Mouse (Mus musculus) leukemia stem cell, adult 10-12 weeks (primary cell): Measurements from ENCODE around the gene Kcnip1. TPM values are rescaled to one million over a fixed set of nuclear protein-coding genes. Genes with fewer than 3 reads are reported as not detected.

Experiments
- polyA plus RNA-seq: library from polyadenylated mRNA; stranded (reverse); fragments of >175 nt; gene quantifications from 2 replicates; pipeline ENCODE4 v1.2.3, GENCODE M21; 2012; ENCODE audit warnings: low replicate concordance

The Kcnip1 gene
- polyA plus RNA-seq = not detected in 2 replicates

DNA sequence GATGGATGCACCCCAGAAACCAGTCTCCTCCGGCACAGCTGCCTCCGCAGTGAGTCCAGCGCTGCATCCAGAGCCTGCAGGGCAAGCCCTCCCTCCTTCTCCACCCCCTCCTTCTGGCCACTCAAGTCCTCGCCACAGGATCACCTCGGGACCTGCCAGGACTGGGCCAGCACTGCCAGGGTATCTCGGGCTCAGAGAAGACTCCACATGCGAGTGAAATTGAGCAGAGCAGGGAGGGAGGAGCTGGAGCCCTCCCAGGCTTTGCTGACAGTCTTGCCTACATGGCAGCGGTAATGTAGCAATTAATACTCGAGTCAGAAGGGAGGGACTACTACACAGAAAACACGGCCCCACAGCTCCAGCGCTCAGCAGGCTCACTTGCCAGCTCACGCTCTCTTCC lies at the start of gene Kcnip1:
TSS of gene Kcnip1 (minus strand) at position 215 of the 400 bp plus-strand sequence.

DNA sequence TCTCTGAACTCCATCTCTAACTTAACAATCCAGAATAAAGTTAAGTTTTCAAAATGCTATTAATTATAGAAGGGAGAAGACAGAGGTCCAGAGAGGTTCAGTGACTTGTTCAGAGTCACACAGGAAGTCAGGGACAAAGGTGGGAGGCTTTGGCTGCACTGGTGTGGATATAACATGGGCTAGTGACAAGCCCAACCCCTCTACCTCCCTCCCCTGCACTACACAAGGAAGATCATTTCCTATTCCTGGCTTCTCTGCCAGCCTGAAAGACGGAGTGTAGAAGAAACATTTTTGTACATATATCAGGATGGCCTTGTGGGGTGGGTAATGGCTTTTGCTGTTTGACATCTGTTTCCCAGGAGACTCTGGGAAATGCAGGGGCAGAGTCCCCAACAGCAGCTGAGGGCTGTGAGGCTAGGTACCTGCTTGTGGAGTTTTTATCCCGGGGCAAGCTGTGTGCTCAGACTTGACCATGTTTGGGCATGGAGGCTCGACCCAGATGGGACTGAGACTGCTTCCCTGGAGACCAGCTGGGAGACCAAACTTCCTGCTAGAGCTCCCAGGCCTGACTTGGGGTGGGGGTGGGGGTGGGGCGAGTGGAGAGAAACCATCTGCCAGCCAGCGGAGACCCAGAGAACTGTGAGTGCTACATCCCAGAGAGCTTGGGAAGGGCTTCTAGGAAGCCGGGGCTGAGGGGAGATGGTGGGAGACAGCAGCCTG lies 30.1 kb downstream of the Kcnip1 start, which contains the start of gene Kcnmb1:
TSS of gene Kcnmb1 (plus strand) at position 326 of the 720 bp plus-strand sequence.

DNA sequence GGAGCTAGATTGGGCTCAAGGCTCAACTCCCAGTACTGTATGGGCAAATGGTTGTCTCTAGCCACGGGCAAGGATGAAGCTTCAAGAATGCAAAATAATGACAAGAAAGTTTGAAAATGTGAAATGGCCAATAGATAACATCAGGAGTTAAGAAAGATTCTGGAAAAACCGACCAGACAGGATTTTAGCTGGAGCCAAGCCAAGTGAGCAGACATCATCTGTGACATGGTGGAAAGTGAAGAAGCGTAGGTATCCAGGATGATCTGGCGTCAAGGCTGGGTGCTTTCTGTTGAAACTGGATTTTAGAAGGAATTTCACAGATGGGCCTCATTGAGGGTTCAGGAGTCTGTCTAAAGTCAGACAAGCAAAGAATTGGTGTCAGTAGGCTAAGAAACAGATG lies 394.0 kb downstream of the Kcnip1 start, which contains the start of gene D130052B06Rik:
TSS of gene D130052B06Rik (plus strand) at position 317 of the 400 bp plus-strand sequence.

Other genes with a start within 250 kb of the Kcnip1 start
- not detected in 2 replicates for gene Kcnmb1, start 30.1 kb downstream of the Kcnip1 start, polyA plus RNA-seq
- 11.6 and 40.4 TPM in 2 replicates for gene Lcp2, start 53.8 kb upstream of the Kcnip1 start, polyA plus RNA-seq
- not detected in 2 replicates for gene 4930469K13Rik, start 105.4 kb upstream of the Kcnip1 start, polyA plus RNA-seq
- gene Foxi1, start 214.9 kb upstream of the Kcnip1 start, polyA plus RNA-seq = not detected in 2 replicates